Mouse (Mus musculus) hindbrain, postnatal 0 days (tissue): ENCODE results near the gene Stx17. TPM values are rescaled to one million over a fixed set of nuclear protein-coding genes. Genes with fewer than 3 reads are reported as not detected.

ENCODE experiments used
- ATAC-seq: fragments of 200-750 bp; cut with Nextera tagmentation; 2 replicates; pipeline ENCODE4 v1.8.0; 2017; ENCODE audit warnings: mild to moderate bottlenecking, moderate TSS enrichment, moderate library complexity
- DNase-seq: peaks from one replicate; pipeline ENCODE4 v3.0.0-alpha.2; 2015; ENCODE audit warnings: low spot score
- H3K27ac ChIP-seq: fragments of 300-500 bp; sonication (generic); 2 replicates; pipeline ENCODE4 v1.5.1; 2014; ENCODE audit warnings: mild to moderate bottlenecking
- H3K27me3 ChIP-seq: fragments of 300-500 bp; sonication (generic); 2 replicates; pipeline ENCODE4 v1.6.1; 2014; ENCODE audit warnings: low read length, mixed read lengths; ENCODE audit not compliant: insufficient read depth
- H3K36me3 ChIP-seq: fragments of 300-500 bp; sonication (generic); 2 replicates; pipeline ENCODE4 v1.6.1; 2014; ENCODE audit warnings: low read length, mixed read lengths; ENCODE audit not compliant: insufficient read depth
- H3K4me1 ChIP-seq: fragments of 300-500 bp; sonication (generic); 2 replicates; pipeline ENCODE4 v1.6.1; 2014; ENCODE audit warnings: antibody characterized with exemption, low read length, mixed read lengths; ENCODE audit not compliant: insufficient read depth
- H3K4me2 ChIP-seq: fragments of 300-500 bp; sonication (generic); 2 replicates; pipeline ENCODE4 v1.6.1; 2014; ENCODE audit warnings: low read depth, mild to moderate bottlenecking, low read length, moderate library complexity, mixed read lengths
- H3K4me3 ChIP-seq: fragments of 300-500 bp; sonication (generic); 2 replicates; pipeline ENCODE4 v1.5.1; 2014; ENCODE audit warnings: low read length
- H3K9ac ChIP-seq: fragments of 300-500 bp; sonication (generic); replicated peaks from 2 replicates; pipeline ENCODE4 v1.6.1; 2014; ENCODE audit warnings: mild to moderate bottlenecking, low read length, moderate library complexity, mixed read lengths
- H3K9me3 ChIP-seq: fragments of 300-500 bp; sonication (generic); 2 replicates; pipeline ENCODE4 v1.6.1; 2016; ENCODE audit warnings: low read length, mixed read lengths
- CTCF ChIP-seq: IDR thresholded peaks from 2 replicates; pipeline ENCODE4 v1.5.1; 2016; ENCODE audit warnings: antibody characterized with exemption, control low read depth, low read depth
- WGBS: fragments of 180-500 bp; shearing (Covaris S2); extraction: QIAGEN DNeasy Blood & Tissue Kit; methylation state at CpG from one replicate; pipeline ENCODE4 v1.1.7; 2014; 5-methylcytosine and 5-hydroxymethylcytosine counted together
- polyA plus RNA-seq: library from polyadenylated mRNA; unstranded; fragments of >200 nt; fragmentation: Nextera tagmentation; extraction: Ambion mirVana; gene quantifications from 2 replicates; pipeline ENCODE4 v1.2.1, GENCODE M21; 2015
- total RNA-seq: library from RNA; depleted of rRNA; stranded (reverse); fragments of >200 nt; gene quantifications from 2 replicates; pipeline ENCODE4 v1.2.3, GENCODE M21; 2014; rRNA removed

Stx17 gene
- 15.6 and 23.0 TPM in 2 replicates for total RNA-seq
- polyA plus RNA-seq, result 25.4 and 27.7 TPM in 2 replicates

GRCm38 (mm10) chr4:48124773-48125469 is at the start of gene Stx17:
Gene Stx17, plus strand, starts transcription at chr4:48124915.
- DNase-seq (peak; percentile 91), ATAC-seq (peak; percentile 100)
- TF ChIP-seq CTCF, result no peak
- H3K9me3 ChIP-seq, result no peaks in the 10 kb centered on the region
- H3K4me1 ChIP-seq, result no peaks in the 10 kb centered on the region
- peak within 1 kb of the TSS; percentile 77 for H3K4me3 ChIP-seq
- H3K27me3 ChIP-seq, result no peaks in the 10 kb centered on the region
- WGBS, result under 1% methylated on average over 58 of the region's 58 CpGs
- H3K9ac ChIP-seq, result peak within 1 kb of the TSS; percentile 92
- no peaks in the 10 kb centered on the region for H3K36me3 ChIP-seq
- H3K27ac ChIP-seq, result peak within 1 kb of the TSS; percentile 45; the same call in 1 of the 2 replicates
- peak within 1 kb of the TSS; percentile 64 for H3K4me2 ChIP-seq

- Histone ChIP-seq H3K9ac (no peak overlapping the region), H3K36me3 (no peaks in the 10 kb centered on the region), H3K9me3 (no peaks in the 10 kb centered on the region), H3K27me3 (no peaks in the 10 kb centered on the region), H3K4me3 (no peak overlapping the region), H3K4me2 (no peak overlapping the region), H3K4me1 (peaks cover 6% of the 10 kb centered on the region; the same call in 1 of the 2 replicates), H3K27ac (no peak overlapping the region)
- DNase-seq (peak; percentile 39), ATAC-seq (peak; percentile 53)
- WGBS, result 68% methylated on average over 13 of the region's 13 CpGs
- TF ChIP-seq CTCF, result no peak
Measured at GRCm38 (mm10) chr4:48076693-48077471, 47.8 kb upstream of the Stx17 start.

- Histone ChIP-seq H3K9me3 (no peaks in the 10 kb centered on the region), H3K4me3 (no peak overlapping the region), H3K4me2 (no peak overlapping the region), H3K9ac (no peak overlapping the region), H3K4me1 (peaks cover 6% of the 10 kb centered on the region; the same call in 1 of the 2 replicates), H3K27ac (no peak overlapping the region), H3K27me3 (no peaks in the 10 kb centered on the region), H3K36me3 (no peaks in the 10 kb centered on the region)
- ATAC-seq (0 out of 2 replicates have a peak, but pooled peaks have one; percentile 2), DNase-seq (no peak)
- 37% methylated on average over 4 of the region's 4 CpGs for WGBS
- no peak for TF ChIP-seq CTCF
Measured at GRCm38 (mm10) chr4:48078213-48078612, 46.5 kb upstream of the Stx17 start.

GRCm38 (mm10) chr4:48079285-48080039 is 45.3 kb upstream of the Stx17 start:
- WGBS, result 44% methylated on average over 8 of the region's 8 CpGs
- no peak for TF ChIP-seq CTCF
- H3K27me3 ChIP-seq, result no peaks in the 10 kb centered on the region
- ATAC-seq (no peak), DNase-seq (peak; percentile 6)
- H3K9me3 ChIP-seq, result no peaks in the 10 kb centered on the region
- H3K9ac ChIP-seq, result no peak overlapping the region
- H3K27ac ChIP-seq, result no peak overlapping the region
- H3K4me3 ChIP-seq, result no peak overlapping the region
- H3K36me3 ChIP-seq, result no peaks in the 10 kb centered on the region
- peaks cover 6% of the 10 kb centered on the region; the same call in 1 of the 2 replicates for H3K4me1 ChIP-seq
- H3K4me2 ChIP-seq, result no peak overlapping the region

GRCm38 (mm10) chr4:48083452-48083851 is 41.3 kb upstream of the Stx17 start:
- Histone ChIP-seq H3K4me2 (no peak overlapping the region), H3K27ac (no peak overlapping the region), H3K27me3 (no peaks in the 10 kb centered on the region), H3K4me1 (peaks cover 6% of the 10 kb centered on the region; the same call in 1 of the 2 replicates), H3K4me3 (no peak overlapping the region), H3K36me3 (no peaks in the 10 kb centered on the region), H3K9me3 (no peaks in the 10 kb centered on the region), H3K9ac (no peak overlapping the region)
- ATAC-seq (no peak), DNase-seq (no peak)
- WGBS, result 88% methylated on average over 4 of the region's 4 CpGs
- TF ChIP-seq CTCF, result no peak

- H3K9me3 ChIP-seq, result no peaks in the 10 kb centered on the region
- TF ChIP-seq CTCF, result no peak
- H3K9ac ChIP-seq, result no peak overlapping the region
- DNase-seq (no peak), ATAC-seq (no peak)
- H3K4me1 ChIP-seq, result no peaks in the 10 kb centered on the region
- H3K4me2 ChIP-seq, result no peak overlapping the region
- H3K27ac ChIP-seq, result no peak overlapping the region
- H3K36me3 ChIP-seq, result no peaks in the 10 kb centered on the region
- H3K4me3 ChIP-seq, result no peak overlapping the region
- no peaks in the 10 kb centered on the region for H3K27me3 ChIP-seq
- 57% methylated on average over 6 of the region's 6 CpGs for WGBS
Measured at GRCm38 (mm10) chr4:48086609-48087008, 38.1 kb upstream of the Stx17 start.
